Mouse (Mus musculus) E14TG2a.4 (cell line): ENCODE measurements around the gene 1700069L16Rik.

Source experiments
- H3K27me3 ChIP-seq: 2 replicates; pipeline ENCODE4 v1.6.1; 2014; ENCODE audit warnings: low read length, control low read depth; ENCODE audit not compliant: insufficient read depth
- H3K36me3 ChIP-seq: 2 replicates; pipeline ENCODE4 v1.6.1; 2014; ENCODE audit warnings: low read length, control low read depth; ENCODE audit not compliant: insufficient read depth
- H3K4me1 ChIP-seq: replicated peaks from 2 replicates; pipeline ENCODE4 v1.6.1; 2014; ENCODE audit warnings: low read depth, low read length, control low read depth
- H3K4me3 ChIP-seq: replicated peaks from 2 replicates; pipeline ENCODE4 v1.5.1; 2014; ENCODE audit warnings: mild to moderate bottlenecking, low read length
- H3K9me3 ChIP-seq: 2 replicates; pipeline ENCODE4 v1.6.1; 2014; ENCODE audit warnings: low read length, control low read depth
- CTCF ChIP-seq: conservative IDR thresholded peaks from 2 replicates; pipeline ENCODE4 v1.5.1; 2014; ENCODE audit warnings: low read length
- NANOG ChIP-seq: IDR thresholded peaks from 2 replicates; pipeline ENCODE4 v1.6.1; 2014; ENCODE audit warnings: borderline replicate concordance, low read length, mixed read lengths
- POU5F1 ChIP-seq: IDR thresholded peaks from 2 replicates; pipeline ENCODE4 v1.6.1; 2014; ENCODE audit warnings: low read length, borderline replicate concordance

1700069L16Rik gene

DNA sequence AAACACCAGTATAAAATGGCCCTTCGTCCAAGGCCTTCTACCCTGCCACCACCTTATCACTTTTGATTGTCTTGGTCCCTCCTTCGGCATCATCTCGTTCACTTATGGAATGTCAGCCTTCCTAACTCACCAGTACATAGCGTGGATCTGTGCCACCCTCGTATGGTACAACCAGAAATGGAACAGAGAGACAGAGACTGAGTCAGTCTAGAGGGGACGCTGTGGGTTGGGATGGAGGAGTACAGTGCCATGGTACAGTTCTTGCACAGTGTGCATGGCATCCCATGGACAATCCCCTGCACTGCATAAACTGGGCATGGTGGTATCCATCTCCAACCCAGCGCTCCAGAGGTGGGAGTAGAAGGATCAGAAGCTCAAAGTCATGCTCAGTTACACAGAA is 4.1 kb upstream of the 1700069L16Rik start:
- no peak overlapping the region for H3K4me3 ChIP-seq
- H3K27me3 ChIP-seq, result no peaks in the 10 kb centered on the region
- H3K9me3 ChIP-seq, result peaks cover 11% of the 10 kb centered on the region; the same call in 1 of the 2 replicates
- H3K4me1 ChIP-seq, result peaks cover 38% of the 10 kb centered on the region
- H3K36me3 ChIP-seq, result no peaks in the 10 kb centered on the region
- TF ChIP-seq NANOG, result no peak
- TF ChIP-seq CTCF, result no peak
- no peak for TF ChIP-seq POU5F1

DNA sequence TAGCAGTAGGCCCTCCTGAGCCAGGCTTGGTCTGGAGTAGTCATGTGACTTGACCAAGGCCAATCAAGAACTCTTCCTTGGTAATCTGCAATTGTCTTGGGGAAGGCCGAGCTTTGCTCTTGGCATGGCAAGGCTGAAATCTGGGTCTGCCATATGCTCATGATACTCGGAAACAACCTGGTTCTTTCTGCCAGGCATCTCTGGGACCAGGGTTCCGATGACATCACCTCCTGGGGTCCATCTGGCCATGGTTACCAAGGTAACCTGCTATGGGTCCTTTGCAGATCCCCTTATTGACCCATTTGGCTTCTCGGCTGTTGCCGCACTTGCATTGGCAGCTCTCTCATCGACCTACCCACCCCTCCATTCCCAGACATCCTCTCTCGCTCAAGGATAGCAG is 3.4 kb upstream of the 1700069L16Rik start:
- TF ChIP-seq NANOG, result no peak
- no peak for TF ChIP-seq POU5F1
- no peak for TF ChIP-seq CTCF
- H3K9me3 ChIP-seq, result peaks cover 11% of the 10 kb centered on the region; the same call in 1 of the 2 replicates
- H3K36me3 ChIP-seq, result no peaks in the 10 kb centered on the region
- H3K27me3 ChIP-seq, result no peaks in the 10 kb centered on the region
- H3K4me3 ChIP-seq, result no peak overlapping the region
- peaks cover 45% of the 10 kb centered on the region for H3K4me1 ChIP-seq

DNA sequence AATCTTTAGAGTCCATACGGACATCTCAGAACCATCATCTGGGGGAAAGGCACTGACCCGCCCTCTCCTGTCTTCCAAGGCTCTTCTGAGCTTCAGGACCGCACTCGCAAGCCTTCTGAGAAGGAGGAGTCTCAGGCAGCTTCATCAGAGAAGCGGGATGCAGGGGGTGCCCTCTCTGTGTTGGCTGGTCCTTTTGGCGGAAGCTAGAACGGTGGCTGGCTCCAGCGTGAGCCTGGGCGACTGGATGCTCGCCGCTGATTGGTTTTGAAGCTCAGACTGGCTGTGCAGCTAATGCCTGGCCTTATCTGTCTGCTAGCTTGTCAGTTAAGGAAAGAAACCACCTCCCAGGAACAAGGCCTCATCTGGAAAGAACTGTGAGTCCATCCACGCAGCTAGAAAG is 2.7 kb upstream of the 1700069L16Rik start:
- H3K36me3 ChIP-seq, result no peaks in the 10 kb centered on the region
- TF ChIP-seq POU5F1, result no peak
- TF ChIP-seq CTCF, result no peak
- no peak for TF ChIP-seq NANOG
- H3K4me1 ChIP-seq, result peaks cover 45% of the 10 kb centered on the region
- H3K4me3 ChIP-seq, result no peak overlapping the region
- H3K27me3 ChIP-seq, result no peaks in the 10 kb centered on the region
- peaks cover 11% of the 10 kb centered on the region; the same call in 1 of the 2 replicates for H3K9me3 ChIP-seq

DNA sequence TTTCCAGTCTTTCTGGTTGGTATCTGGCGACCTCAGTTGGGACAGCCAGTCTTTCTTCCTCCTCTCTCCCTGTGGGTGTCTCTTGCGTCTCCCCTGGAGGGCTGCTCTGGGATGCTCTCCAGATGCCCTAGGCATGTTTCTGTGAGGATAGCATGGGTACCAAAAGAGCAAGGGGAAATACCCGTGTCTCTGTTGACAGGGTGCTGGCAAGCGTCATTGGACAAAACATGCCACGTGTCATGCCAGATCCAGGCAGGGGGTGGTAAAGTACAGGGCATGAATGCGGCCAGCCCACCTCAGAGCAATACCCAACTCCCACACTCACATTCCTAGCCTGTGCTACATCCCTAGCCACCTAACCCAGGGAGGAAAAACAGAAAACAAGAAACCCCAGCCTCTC is 2.0 kb upstream of the 1700069L16Rik start:
- Histone ChIP-seq H3K9me3 (peaks cover 11% of the 10 kb centered on the region; the same call in 1 of the 2 replicates), H3K4me3 (no peak overlapping the region), H3K36me3 (no peaks in the 10 kb centered on the region), H3K4me1 (peaks cover 45% of the 10 kb centered on the region), H3K27me3 (no peaks in the 10 kb centered on the region)
- no peak for TF ChIP-seq POU5F1

DNA sequence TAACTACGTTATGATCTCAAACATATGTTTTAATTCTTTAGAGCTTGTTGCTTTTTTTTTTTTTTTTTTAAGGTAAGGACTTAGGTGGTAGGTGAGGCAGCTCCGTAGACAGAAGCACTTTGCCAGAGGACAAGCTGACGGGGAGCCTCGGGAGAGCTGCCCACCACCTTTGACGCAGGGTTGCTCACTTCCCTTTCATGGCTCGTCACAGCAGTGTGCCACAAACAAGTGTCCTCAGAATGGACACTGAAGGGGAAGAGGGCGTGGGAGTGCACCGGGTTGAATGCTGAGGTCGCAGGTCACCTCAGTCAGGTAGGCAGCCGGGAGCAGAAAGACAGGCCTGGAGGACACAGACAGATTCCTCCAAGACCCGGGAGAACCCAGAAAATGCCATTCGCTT is 845 bp upstream of the 1700069L16Rik start:
- Histone ChIP-seq H3K4me3 (no peak overlapping the region), H3K9me3 (peaks cover 11% of the 10 kb centered on the region; the same call in 1 of the 2 replicates), H3K27me3 (no peaks in the 10 kb centered on the region), H3K36me3 (no peaks in the 10 kb centered on the region), H3K4me1 (peaks cover 37% of the 10 kb centered on the region)
- TF ChIP-seq POU5F1 (no peak), NANOG (no peak), CTCF (no peak)

DNA sequence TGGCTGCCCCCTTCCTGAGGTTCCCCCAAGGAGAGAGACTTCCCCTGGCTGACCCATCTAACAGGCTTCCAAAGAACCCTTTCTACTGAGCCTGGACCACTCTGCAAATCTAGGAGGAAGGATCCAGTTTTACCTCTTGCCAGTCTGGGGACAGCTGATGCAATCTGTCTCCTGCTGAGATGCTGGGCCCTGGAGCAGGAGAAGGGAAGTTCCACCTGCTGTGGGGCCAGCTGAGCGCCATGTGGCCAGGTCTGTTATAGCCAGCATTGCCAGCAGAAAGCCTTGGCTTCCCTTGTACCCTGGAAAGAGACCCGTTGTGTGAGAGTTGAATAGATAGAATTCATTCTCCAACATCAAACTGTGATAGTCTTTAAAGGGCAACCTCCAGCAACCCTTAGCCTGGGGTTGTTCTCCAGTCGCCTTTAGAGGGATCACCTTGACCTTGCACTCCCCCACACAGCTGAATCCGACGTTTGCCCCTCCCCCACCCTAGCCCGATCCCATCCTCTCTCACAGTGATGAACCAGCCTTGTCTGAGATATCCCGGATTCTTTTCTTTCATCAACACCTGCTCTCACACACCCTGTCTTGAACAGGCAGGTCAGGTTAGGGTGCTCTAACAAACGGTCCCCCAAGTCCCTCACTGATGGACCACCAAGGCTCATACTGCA is 870 bp downstream of the 1700069L16Rik start:
- Histone ChIP-seq H3K36me3 (no peaks in the 10 kb centered on the region), H3K9me3 (peaks cover 11% of the 10 kb centered on the region; the same call in 1 of the 2 replicates)
- TF ChIP-seq POU5F1, result no peak
- no peak for TF ChIP-seq NANOG
- TF ChIP-seq CTCF, result no peak

DNA sequence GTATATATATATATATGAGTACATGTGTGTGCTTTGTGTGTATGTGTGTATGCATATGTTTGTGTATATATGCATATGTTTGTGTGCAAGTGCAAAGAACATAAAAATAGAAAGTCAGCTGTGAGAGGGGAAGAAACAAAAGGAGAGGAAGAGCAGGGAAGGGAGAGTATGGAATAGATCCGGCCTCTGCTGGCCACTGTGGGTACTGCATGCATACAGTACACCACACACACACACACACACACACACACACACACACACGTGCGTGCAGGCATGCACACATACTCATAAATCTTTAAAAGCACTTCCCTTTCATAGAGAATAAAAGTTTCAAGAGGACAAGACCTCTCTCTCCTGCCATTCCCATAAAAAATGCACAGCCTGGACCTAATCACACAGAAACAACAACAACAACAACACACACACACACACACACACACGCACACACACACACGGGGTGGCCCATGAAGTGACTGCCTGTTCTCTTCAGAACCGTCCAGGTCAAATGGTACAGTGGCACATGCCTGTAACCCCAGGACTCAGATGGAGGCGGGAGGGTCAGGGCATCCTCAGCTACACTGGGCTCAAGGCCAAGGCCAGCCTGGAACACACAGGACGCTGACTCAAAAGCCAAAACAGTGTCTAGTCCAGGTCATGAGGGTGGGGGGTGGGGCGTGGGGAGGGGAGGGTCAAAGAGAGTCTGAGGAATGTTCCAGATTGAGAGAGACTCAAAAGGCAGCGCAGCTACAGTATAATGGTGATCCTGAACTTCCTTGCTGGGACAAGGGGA is 2.2 kb downstream of the 1700069L16Rik start:
- peaks cover 11% of the 10 kb centered on the region; the same call in 1 of the 2 replicates for H3K9me3 ChIP-seq
- no peak overlapping the region for H3K4me3 ChIP-seq
- H3K27me3 ChIP-seq, result no peaks in the 10 kb centered on the region
- peaks cover 38% of the 10 kb centered on the region for H3K4me1 ChIP-seq
- H3K36me3 ChIP-seq, result no peaks in the 10 kb centered on the region
- TF ChIP-seq POU5F1 (no peak), CTCF (peak; percentile 68)

More for the DNA sequence above, 870 bp downstream of the 1700069L16Rik start:
- Histone ChIP-seq H3K27me3 (no peaks in the 10 kb centered on the region), H3K4me1 (peaks cover 38% of the 10 kb centered on the region), H3K4me3 (peak overlapping the region; percentile 37; the same call in 1 of the 2 replicates)

DNA sequence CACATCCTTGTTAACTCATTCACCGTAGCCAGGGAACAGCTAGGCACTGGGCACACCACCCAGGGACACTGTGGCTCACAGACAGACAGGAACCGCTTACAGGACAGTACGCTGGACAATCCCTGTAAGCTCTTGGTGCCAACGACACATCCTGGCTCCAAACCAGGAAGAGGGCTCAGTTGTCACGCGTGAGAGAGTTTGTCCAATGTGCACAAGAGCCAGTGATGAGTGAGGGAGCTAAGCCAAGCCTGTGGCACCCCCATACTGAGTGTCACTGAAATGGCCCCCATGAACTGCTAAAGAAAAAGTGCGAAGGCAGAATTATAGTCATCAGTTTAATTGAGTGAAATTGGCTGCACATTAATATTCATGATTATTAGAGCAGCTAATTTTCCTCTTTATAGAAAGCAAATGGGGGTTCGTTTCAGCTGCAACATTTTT is 5.3 kb downstream of the 1700069L16Rik start:
- TF ChIP-seq CTCF, result no peak
- Histone ChIP-seq H3K4me3 (no peak overlapping the region), H3K9me3 (peaks cover 4% of the 10 kb centered on the region; the same call in 1 of the 2 replicates), H3K36me3 (no peaks in the 10 kb centered on the region), H3K27me3 (no peaks in the 10 kb centered on the region), H3K4me1 (peaks cover 47% of the 10 kb centered on the region)
